Mouse (Mus musculus): Measurements from ENCODE around the gene Sbk3. TPM values are rescaled to one million over a fixed set of nuclear protein-coding genes. Genes with fewer than 3 reads are reported as not detected.
A peak's percentile ranks its signal among the peaks of the same experiment; 100 is the strongest.

Gene Sbk3
- total RNA-seq, 2 experiments from 2014 or later = not detected

DNA sequence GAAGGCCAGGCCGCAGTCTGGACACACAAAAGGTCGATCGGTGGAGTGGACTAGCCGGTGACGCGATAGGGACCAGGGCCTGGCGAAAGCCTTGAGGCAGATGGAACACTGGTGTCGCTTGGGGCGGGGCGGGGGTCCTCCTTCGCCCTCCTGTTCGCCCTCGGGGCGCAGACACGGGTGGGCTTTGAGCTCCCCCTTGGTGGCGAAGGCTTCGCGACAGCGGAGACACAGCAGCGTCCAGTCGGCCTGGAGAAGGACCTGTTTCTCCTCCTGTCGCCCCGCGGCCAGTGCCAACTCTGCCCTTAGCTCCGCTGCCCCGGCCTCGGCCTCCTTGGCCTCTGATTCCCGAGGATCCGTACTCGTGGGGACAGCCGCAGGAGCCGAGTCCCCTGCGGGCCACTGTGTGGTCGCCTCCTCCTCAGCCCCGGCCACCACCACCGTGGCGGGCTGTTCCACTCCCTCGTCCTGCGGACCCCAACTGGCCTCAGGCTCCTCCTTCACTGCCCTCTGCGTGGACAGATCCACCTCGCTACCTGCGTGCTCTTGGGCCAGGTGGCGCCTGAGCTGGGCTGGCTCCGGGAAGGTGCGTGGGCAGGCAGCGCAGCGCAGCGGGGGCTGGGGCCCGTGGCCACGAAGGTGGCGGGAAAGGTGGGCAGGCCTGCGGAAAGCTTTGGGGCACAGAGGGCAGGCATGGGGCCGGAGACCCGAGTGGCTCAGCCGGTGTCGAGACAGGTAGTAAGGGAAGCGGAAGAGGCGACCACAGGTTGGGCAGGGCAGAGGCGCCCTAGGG is 23.2 kb upstream of the Sbk3 start:
- ATAC-seq (replicated peaks; ENCODE audit: low FRiP score, poor library complexity, severe bottlenecking) = no peak

DNA sequence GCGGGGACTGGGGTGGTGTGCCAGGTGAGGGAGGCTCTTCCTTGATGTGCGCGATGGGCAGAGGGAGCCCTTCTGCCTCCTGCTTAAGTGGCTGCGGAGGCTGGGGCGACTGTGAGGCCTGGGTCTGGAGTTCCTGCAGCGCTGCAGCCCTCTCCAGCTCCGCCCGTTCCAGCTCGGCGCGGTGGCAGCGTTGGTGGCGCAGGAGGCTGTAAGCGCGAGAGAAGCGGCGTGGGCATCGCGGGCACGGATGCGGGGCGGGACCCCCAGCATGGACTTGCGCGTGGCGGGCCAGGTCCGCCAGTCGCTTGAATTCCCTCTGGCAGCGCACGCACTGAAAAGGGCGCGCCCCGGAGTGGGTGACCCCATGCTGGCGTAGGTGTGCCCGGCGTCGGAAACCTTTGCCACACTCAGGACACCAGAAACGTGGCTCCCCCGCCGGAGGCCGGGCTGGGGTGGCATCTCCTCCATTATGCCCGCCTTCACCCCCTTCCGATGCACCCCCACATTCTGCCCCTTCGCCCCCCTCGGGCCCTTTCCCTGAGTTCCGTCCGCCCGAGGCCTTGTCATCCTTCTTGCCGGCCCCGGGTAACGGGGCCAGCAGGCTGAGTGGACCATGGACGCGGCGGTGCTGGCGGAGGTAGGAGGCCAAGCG is 22.5 kb upstream of the Sbk3 start:
- no peak for ATAC-seq (replicated peaks; ENCODE audit: low FRiP score, poor library complexity, severe bottlenecking)

DNA sequence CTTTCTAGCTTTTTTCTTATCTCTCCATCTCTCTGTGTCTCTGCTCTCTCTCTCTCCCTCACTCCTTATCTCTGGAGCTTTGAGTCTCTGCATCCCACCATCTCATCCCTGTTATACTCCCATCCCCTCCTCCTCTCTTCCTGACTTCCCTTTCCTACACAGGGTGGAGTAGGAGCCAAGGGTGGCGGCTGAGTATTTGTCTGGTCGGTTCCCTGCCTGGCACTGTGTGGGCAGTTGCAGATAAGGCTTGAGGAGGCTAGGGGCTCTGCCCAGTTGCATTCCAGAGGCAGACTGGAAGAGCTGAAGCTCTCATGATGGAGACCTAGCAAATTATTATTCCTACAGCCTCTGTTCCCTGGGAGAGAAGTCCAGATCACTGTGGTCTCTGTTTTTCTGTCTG is 17.3 kb upstream of the Sbk3 start:
- no peak for ATAC-seq (replicated peaks; ENCODE audit: low FRiP score, poor library complexity, severe bottlenecking)

DNA sequence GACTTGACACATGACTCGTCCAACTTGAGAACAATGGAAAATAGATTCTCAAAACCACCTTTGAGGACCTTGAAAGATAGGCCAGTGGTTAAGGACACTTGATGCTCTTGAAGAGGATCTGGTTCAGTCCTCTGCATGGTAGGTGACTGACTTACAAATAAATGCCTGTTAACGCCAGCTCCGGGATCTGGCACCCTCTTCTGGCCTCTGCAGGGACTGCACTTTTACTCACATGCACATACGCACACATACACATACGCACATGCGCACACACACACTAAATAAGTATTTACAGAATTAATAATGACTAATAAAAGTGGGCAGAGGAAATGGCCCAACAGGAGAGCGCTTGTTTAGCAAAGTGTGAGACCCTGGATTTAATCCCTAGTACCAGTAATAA is 5.9 kb upstream of the Sbk3 start:
- ATAC-seq (replicated peaks; ENCODE audit: low FRiP score, poor library complexity, severe bottlenecking) = no peak

DNA sequence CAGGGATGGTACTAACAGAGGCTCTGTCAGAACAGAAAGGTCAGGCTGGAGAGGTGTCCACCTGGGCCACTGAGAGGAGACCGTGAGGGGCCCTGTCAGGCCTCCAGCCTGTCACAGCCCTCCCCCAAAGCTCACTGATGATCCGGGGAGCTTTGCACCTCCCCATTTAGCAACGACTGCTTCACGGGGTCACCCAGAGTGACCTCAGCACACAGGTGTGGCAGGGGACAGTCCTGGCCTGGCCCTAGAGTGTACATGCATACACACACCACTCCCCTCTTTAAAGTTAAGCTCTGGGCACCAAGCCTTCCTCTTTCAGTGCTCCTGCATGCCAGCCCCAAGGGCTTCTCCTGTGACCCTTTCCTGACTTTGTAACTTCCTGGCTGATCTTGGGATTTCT is 4.5 kb upstream of the Sbk3 start:
- no peak for ATAC-seq (replicated peaks; ENCODE audit: low FRiP score, poor library complexity, severe bottlenecking)

DNA sequence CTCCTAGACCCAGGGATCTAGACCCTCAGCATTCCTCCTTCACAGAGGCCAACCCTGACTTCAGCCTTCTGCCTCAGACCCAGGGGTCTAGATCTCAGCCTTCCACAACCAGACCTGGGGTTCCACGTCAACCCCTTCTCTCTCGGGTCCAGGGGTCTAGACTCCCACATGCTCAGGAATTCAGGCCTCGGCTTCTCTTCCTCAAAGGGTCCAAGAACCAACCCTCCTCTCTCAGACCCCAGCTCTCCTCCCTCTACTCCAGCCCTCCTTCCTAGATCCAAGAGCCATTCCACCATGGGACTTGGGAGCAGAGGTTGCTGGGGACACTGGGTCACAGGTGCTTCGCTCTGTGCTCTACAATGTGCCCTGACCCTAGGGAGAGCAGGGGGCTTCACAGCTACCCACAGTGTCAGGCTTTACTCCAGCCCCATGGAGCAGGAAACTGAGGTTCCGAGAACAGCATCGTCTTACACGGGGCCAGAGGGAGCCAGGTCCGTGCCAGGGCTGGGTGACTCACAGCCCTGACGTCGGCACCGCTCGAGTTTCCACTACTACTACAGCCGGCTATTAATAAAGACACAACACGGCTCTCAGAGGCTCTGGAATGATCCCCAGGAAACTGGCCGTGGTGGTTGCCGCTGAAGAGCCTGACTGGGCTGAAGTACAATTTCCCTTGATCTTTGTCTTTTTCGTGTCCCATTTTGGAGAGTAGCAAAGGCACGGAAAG is 1.5 kb upstream of the Sbk3 start:
- ATAC-seq (replicated peaks; ENCODE audit: low FRiP score, poor library complexity, severe bottlenecking) = no peak

DNA sequence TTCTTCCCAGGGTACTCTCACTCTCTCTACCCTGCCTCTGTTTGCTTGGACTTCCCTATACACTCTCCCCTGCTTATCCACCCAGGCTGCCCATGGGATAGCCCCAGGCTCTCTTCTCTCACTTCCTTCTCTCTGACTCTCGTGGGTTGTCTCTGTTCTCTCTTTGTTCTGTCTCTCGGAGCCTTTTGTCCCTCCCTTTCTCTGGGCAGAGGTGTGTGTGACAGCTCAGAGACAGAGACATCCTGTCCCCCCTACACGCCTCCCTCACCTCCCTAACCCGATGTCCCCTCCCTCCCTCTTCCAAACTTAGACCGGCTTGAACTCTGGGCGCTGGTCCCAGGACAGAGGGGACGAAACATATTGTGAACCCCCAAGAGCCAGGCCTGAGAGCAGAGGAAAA is 742 bp upstream of the Sbk3 start:
- ATAC-seq (replicated peaks; ENCODE audit: low FRiP score, poor library complexity, severe bottlenecking) = no peak

DNA sequence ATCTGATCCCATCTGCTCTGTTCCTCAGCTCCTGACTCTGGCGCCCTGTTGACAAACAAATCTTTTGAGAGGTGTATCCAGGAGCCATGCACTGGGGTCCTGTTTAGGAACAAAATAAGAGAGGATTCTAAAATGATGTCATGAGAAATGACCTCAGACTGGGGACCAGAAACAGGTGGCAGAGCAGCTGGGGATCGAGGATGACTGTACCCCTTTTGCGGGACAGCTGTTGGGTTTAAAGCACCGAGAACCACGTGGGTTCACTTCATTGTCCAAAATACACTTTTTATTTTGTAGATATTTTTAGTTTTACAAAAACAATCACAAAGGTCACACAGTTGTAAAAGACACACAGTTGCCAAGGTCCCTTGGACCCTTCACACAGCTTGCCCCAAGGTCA is 6.0 kb downstream of the Sbk3 start:
- no peak for ATAC-seq (replicated peaks; ENCODE audit: low FRiP score, poor library complexity, severe bottlenecking)

DNA sequence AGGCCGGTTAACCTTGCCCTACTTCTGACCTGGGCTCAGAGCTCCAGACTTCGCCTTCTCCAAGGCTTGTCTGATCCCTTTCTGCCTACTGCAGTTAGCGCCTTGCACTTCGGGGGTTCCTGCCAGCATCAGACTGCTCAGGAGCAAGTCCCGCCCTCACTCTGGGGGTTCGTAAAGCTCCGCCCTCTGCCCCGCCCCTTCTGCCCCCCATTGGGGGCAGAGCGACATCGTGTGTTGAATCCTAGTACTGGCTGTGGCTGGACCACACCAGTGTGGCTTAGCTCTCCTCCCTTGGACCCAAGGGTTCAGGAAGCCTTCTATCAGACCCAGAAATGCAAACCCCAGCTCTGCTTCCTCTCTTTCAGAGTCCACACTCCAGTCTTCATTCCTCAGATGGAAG is 6.7 kb downstream of the Sbk3 start, which contains the start of gene Sbk2:
Gene Sbk2 (minus strand): TSS at position 135 of the 400 bp plus-strand sequence.
- ATAC-seq (replicated peaks; ENCODE audit: low FRiP score, poor library complexity, severe bottlenecking) = no peak

DNA sequence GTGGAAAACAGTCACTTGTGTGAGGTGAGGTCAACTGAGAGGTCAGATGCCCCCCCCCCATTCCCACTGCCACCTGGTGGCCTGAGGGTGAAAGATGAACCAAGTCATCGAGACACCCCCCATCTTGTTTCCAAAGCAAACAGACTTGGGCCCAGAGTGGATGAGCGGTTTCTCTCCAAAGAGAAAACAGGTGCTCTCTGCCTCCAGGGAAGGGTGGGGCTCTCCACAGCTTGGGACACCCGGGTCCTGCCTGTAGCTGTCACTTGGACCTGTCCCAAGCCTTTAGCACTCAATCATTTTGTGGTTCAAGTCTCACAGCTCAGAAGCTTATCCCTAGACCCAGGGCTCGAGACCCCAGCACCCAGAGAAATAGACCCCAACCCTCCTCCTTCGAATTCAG is 7.4 kb downstream of the Sbk3 start:
- no peak for ATAC-seq (replicated peaks; ENCODE audit: low FRiP score, poor library complexity, severe bottlenecking)

DNA sequence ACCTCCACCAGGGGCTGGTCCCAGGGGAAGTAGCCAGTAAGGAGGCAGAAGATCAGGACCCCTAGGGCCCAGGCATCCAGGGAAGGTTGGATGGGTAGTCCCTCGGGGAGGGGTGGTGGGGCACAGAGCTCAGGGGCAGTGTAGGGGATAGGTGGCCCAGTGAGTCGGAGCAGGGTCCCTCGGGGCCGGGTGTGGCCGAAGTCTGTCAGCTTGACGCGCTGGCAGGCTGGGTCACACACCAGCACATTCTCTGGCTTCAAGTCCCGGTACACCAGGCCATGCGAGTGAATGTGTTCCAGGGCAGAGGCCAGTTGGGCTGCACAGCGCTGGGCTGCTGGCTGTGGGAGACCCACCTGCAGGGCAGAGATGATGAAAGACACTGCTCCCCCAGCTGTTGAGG is 13.6 kb downstream of the Sbk3 start:
- ATAC-seq (replicated peaks; ENCODE audit: low FRiP score, poor library complexity, severe bottlenecking) = no peak

DNA sequence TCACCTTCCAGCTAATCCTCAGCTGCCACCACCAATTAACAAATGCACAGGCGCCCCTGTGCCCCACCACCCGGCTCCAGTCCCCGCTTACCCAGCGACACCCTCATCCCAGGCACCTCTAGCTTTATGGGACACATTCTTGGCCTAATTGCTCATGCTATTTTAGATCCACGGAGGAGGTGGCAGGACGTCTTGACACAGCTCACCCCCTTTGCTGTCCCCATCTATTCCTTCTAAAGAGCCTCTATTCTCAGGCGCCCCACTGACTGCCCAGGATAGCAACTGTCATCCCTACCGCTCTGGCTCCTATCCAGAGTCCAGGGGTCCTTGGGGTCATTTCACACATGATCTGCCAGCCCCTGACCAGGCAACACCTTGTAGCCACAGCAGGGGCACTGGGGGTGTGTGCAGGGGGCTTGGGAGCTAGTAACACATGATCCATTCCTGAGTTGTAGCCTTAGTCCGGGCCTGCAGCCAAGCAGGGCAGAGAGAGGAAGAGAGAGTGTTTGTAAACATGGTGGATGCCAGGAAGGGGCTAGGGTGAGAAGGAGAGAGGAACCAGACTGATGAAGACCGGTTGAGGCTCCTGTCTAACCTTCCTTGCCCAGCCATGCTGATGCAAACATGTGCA is 17.0 kb downstream of the Sbk3 start:
- no peak for ATAC-seq (replicated peaks; ENCODE audit: low FRiP score, poor library complexity, severe bottlenecking)

DNA sequence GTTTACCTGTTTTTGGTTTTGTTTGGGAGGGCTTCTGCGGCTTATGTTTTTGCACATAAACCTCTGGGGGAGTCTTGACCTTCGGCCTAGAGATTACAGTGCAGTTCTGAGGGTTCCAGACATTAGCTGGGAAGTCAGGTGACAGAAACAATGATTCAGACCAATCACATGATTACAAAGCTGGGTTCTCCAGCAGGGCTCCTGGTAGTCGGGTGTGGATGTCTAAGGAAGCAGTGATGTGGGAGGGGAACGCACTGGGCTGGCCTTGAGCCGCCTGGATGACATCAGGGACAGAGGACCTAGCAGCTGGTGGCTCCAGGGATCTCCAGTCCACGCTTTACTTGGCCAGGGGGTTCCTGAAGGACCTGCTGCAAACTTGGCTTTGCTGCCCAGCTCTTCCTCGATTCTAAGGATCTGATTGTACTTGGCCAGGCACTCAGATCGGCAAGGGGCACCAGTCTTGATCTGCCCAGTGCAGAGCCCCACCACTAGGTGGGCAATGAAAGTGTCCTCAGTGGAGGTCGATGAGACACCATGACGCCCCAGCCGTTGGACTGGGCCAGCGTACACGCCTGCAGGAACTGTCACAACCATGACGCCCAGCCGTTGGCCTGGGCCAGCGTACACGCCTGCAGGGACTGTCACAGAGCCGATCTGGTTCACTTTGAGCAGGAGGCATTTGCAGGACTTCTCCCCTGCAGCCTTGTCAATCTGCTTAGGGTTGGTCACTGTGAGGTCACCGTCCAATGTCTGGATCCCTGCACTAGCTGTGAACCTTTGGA is 20.2 kb downstream of the Sbk3 start:
- ATAC-seq (replicated peaks; ENCODE audit: low FRiP score, poor library complexity, severe bottlenecking) = no peak

DNA sequence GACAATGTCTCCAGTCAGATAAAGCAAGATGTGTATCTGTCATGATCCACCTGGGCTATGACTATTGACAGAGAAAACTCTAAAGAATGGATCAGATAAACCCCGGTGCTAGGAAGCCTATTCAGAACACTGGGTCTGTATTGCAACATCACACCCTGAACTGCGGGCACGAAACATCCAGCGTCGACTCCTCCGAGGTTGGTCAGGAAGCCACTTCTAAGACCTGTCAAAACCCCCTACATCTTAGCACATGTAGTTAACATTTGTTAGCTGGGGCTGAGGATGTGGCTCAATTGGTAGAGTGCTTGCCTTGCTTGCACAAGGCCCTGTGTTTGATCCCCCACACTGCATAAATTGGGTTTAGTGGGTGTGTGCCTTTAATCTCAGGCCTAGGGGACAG is 22.6 kb downstream of the Sbk3 start:
- no peak for ATAC-seq (replicated peaks; ENCODE audit: low FRiP score, poor library complexity, severe bottlenecking)

DNA sequence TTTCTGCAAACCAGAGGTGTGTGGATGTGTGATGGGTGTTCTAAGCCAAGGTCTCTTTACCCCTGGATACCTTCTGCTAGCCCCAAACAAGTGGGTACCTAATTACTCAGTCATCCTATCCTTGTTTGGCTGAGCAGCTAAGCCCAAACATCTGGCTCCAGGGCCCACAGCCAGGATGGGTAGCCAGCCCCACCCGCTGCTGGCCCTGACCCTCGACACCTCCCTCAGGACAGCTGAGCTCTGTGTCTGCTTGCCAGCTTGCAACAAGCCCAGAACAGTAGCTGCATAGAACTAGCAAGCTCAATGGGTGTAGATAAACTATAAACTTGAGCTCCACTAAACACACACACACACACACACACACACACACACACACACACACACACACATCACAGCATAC is 23.1 kb downstream of the Sbk3 start:
- ATAC-seq (replicated peaks; ENCODE audit: low FRiP score, poor library complexity, severe bottlenecking) = no peak

DNA sequence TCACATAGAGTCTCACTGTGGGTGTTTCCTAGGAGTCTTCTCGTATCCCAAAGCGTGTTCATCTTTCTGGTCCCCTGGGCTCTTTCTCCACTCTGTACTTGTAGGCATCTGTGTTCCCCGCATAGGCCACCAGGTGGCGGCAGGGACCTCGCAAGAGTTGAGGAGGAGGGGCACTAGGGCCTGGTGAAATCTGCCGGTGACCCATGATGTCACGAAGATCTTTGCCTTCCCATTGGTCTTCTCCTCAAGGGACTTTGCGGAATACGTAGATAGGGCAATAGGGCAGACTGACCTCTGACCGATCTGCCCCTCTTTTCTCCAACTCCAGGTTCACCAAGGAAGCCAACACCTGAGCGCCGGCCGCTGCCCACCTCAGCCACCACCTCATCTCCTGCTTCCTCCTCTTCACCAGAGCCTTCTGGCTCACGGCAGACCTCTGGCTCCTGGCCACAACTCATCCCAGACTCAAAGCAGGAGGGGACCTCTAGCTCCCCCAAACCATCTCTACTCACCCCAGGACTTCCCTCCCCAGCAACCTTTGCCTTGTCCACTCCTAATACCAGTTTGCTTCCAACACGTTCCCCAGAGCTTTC is 27.6 kb downstream of the Sbk3 start:
- peak; percentile 74 for ATAC-seq (replicated peaks; ENCODE audit: low FRiP score, poor library complexity, severe bottlenecking)

DNA sequence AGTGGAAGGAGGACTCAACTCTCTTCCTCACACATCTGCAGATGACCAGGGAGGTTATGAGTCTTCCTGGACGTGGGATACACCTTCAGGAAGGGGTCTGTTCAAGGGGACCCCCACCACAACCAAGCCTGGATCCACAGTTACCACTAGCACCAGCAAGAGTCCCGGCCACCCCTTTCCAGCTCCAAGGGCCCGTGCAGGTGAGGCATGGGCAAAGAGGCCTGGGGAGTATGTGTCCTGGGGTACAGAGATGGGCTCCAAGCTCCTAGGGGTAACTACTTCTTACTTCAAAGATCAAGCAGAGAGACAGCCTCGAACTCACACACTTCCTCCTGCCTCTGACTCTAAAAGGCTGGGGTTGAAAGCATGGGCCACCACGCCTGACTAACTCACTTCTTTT is 28.3 kb downstream of the Sbk3 start:
- ATAC-seq (replicated peaks; ENCODE audit: low FRiP score, poor library complexity, severe bottlenecking) = no peak

DNA sequence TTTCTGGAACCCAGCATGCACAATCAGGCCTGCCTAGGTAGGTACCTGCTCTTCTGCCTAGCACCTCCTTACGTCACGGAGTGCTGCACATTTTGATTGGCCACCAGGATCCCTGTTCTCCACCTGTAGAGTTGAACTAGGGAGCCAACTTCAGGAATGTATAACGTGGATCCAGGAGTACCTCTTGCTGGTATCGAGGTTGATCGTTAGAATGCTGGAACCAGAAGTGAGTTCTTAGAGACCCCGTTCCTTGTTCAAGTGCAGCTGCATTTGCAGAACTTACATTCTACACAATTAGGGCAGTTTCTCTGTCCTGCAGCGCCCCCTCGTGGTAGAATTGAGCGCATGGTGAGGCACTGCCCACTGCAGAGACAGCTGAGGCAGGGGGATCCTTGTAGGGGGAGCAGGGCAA is 30.9 kb downstream of the Sbk3 start:
- peak; percentile 55 for ATAC-seq (replicated peaks; ENCODE audit: low FRiP score, poor library complexity, severe bottlenecking)

DNA sequence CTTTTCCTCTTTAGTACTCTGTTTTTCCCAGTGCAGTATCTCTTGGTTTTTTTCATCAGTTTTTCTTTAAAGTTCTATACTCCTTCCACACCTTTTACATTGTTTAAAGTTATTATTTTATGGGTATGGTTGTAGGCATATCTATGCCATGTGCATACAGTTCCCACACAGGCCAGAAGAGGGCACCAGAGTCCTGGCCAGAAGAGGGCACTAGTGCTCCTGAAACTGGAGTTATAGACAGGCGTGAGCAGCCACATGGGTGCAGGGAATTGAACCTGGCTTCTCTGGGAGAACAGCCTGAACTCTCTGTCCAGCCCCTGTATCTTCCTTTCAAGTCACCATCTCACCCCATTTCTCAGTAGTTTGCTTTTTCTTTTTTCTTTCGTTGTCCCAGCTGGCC is 32.5 kb downstream of the Sbk3 start:
- ATAC-seq (replicated peaks; ENCODE audit: low FRiP score, poor library complexity, severe bottlenecking) = peak; percentile 67; the same call in 1 of the 2 replicates
